10 mouse cellular contexts compared by ENCODE assay signal in genomic region chr5:134436782-134437458, GRCm38 (mm10). TPM values are rescaled to one million over a fixed set of nuclear protein-coding genes. Genes with fewer than 3 reads are reported as not detected.
DNase-seq lines count a peak whose midpoint lies in the region; ATAC-seq lines count a peak whose summit lies in the region.
"Had no signal": no experiment of that assay in that cellular context is flagged by ENCODE, and none has a peak within 500 bp of the region (broad histone marks: within the 10 kb centered on the region; RNA-seq: fewer than 3 reads in every experiment).

No protein-coding gene starts in this region.

- no peak for DNase-seq in kidney, adult 9 months
- DNase-seq in midbrain, embryonic 14.5 days, result no peak
- DNase-seq in right cerebral cortex, adult 2 months (ENCODE audit: low spot score in 2 of 2), result no peak
- DNase-seq in testis, postnatal 14 days (ENCODE audit: low spot score), result no peak

- H3K4me2 ChIP-seq in forebrain, embryonic 12.5 days, result no peak overlapping the region
- no peak overlapping the region for H3K4me2 ChIP-seq in forebrain, embryonic 16.5 days (ENCODE audit: low read length)
- H3K4me2 ChIP-seq in kidney, embryonic 15.5 days, result no peak overlapping the region
- no peak overlapping the region for H3K4me2 ChIP-seq in midbrain, embryonic 14.5 days (ENCODE audit: low read length)

- no peak overlapping the region for H3K9ac ChIP-seq in forebrain, embryonic 12.5 days
- H3K9ac ChIP-seq in forebrain, embryonic 16.5 days (replicated peaks; ENCODE audit: low read depth, low read length), result no peak overlapping the region
- H3K9ac ChIP-seq in kidney, embryonic 15.5 days, result no peak overlapping the region
- no peak overlapping the region for H3K9ac ChIP-seq in midbrain, embryonic 14.5 days (replicated peaks; ENCODE audit: low read length)

- H3K36me3 ChIP-seq in forebrain, embryonic 12.5 days (replicated peaks), result peaks cover 26% of the 10 kb centered on the region
- H3K36me3 ChIP-seq in forebrain, embryonic 16.5 days (ENCODE audit: control insufficient read depth, insufficient read depth), result no peaks in the 10 kb centered on the region
- peaks cover 11% of the 10 kb centered on the region for H3K36me3 ChIP-seq in kidney, embryonic 15.5 days
- peaks cover 5% of the 10 kb centered on the region for H3K36me3 ChIP-seq in midbrain, embryonic 14.5 days (ENCODE audit: control insufficient read depth, insufficient read depth, low read length)

- ATAC-seq in forebrain, embryonic 12.5 days (ENCODE audit: low FRiP score), result no peak
- ATAC-seq in forebrain, embryonic 16.5 days, result no peak
- no peak for ATAC-seq in kidney, embryonic 15.5 days (replicated peaks; ENCODE audit: low FRiP score)
- ATAC-seq in midbrain, embryonic 14.5 days (ENCODE audit: low FRiP score, low TSS enrichment), result no peak

- no peaks in the 10 kb centered on the region for H3K27me3 ChIP-seq in forebrain, embryonic 12.5 days
- H3K27me3 ChIP-seq in forebrain, embryonic 16.5 days (replicated peaks; ENCODE audit: control insufficient read depth, insufficient read depth, low read length), result no peaks in the 10 kb centered on the region
- H3K27me3 ChIP-seq in kidney, embryonic 15.5 days, result no peaks in the 10 kb centered on the region
- no peaks in the 10 kb centered on the region for H3K27me3 ChIP-seq in midbrain, embryonic 14.5 days (ENCODE audit: control insufficient read depth, insufficient read depth, low read length)

- peak overlapping the region; percentile 25; the same call in 1 of the 2 replicates for H3K27ac ChIP-seq in forebrain, embryonic 12.5 days
- H3K27ac ChIP-seq in forebrain, embryonic 16.5 days (ENCODE audit: low read length), result no peak overlapping the region
- peak overlapping the region; percentile 37; the same call in 1 of the 2 replicates for H3K27ac ChIP-seq in kidney, embryonic 15.5 days
- peak overlapping the region; percentile 92 for H3K27ac ChIP-seq in brown adipose tissue, adult 24 weeks (replicated peaks; ENCODE audit: low read depth, low read length)
- H3K27ac ChIP-seq in midbrain, embryonic 14.5 days (replicated peaks; ENCODE audit: low read depth, low read length), result peak overlapping the region; percentile 87
- H3K27ac ChIP-seq: left cerebral cortex, adult 2 months had no signal

- H3K4me3 ChIP-seq in forebrain, embryonic 12.5 days (replicated peaks), result no peak overlapping the region
- no peak overlapping the region for H3K4me3 ChIP-seq in forebrain, embryonic 16.5 days (replicated peaks; ENCODE audit: low read length)
- no peak overlapping the region for H3K4me3 ChIP-seq in kidney, embryonic 15.5 days (replicated peaks)
- H3K4me3 ChIP-seq in brown adipose tissue, adult 24 weeks (ENCODE audit: insufficient read depth, low read depth, low read length), result no peak overlapping the region
- H3K4me3 ChIP-seq in midbrain, embryonic 14.5 days (replicated peaks; ENCODE audit: low read depth, low read length), result no peak overlapping the region
- H3K4me3 ChIP-seq: erythroblast, embryonic 14.5 days; left cerebral cortex, adult 2 months had no signal

- 92% methylated on average over 13 of the region's 13 CpGs for WGBS in forebrain, embryonic 12.5 days
- 89% methylated on average over 13 of the region's 13 CpGs for WGBS in forebrain, embryonic 16.5 days
- WGBS in kidney, embryonic 15.5 days, result 87% methylated on average over 13 of the region's 13 CpGs
- 81% methylated on average over 13 of the region's 13 CpGs for WGBS in midbrain, embryonic 14.5 days

- peaks cover 26% of the 10 kb centered on the region for H3K4me1 ChIP-seq in forebrain, embryonic 12.5 days
- peaks cover 12% of the 10 kb centered on the region; the same call in 1 of the 2 replicates for H3K4me1 ChIP-seq in forebrain, embryonic 16.5 days (replicated peaks; ENCODE audit: control insufficient read depth, insufficient read depth, low read length)
- H3K4me1 ChIP-seq in kidney, embryonic 15.5 days, result peaks cover 57% of the 10 kb centered on the region
- peaks cover 32% of the 10 kb centered on the region for H3K4me1 ChIP-seq in brown adipose tissue, adult 24 weeks (ENCODE audit: control insufficient read depth, insufficient read depth, insufficient read length, low read length)
- peaks cover 21% of the 10 kb centered on the region for H3K4me1 ChIP-seq in midbrain, embryonic 14.5 days (ENCODE audit: control insufficient read depth, insufficient read depth, low read length)

- 0 out of 2 replicates have a peak, but pooled peaks cover 4% of the 10 kb centered on the region for H3K9me3 ChIP-seq in forebrain, embryonic 12.5 days
- H3K9me3 ChIP-seq in forebrain, embryonic 16.5 days (ENCODE audit: control insufficient read depth, low read length), result no peaks in the 10 kb centered on the region
- H3K9me3 ChIP-seq in kidney, embryonic 15.5 days (replicated peaks), result no peaks in the 10 kb centered on the region
- no peaks in the 10 kb centered on the region for H3K9me3 ChIP-seq in midbrain, embryonic 14.5 days (ENCODE audit: control insufficient read depth, low read length)

RNA-seq across cellular contexts. Expression of gene Gtf2ird1, which starts 19.6 kb away (rescaled TPM):
- polyA plus RNA-seq in forebrain, embryonic 12.5 days (2016; fragmentation: Nextera tagmentation; extraction: Ambion mirVana), result 111 and 112 TPM in 2 replicates
- polyA plus RNA-seq in forebrain, embryonic 16.5 days (2015; fragmentation: Nextera tagmentation; extraction: Ambion mirVana), result 83.9 and 96.6 TPM in 2 replicates
- 77.5 and 84.3 TPM in 2 replicates for polyA plus RNA-seq in kidney, embryonic 15.5 days (2015; fragmentation: Nextera tagmentation; extraction: Ambion mirVana)
- polyA plus RNA-seq in brown adipose tissue, adult 24 weeks (2012; ENCODE audit: insufficient read depth, insufficient read length, missing spikeins), result 37.9 and 80.1 TPM in 2 replicates
- 75.1 and 75.5 TPM in 2 replicates for polyA plus RNA-seq in midbrain, embryonic 14.5 days (2014; fragmentation: Nextera tagmentation; extraction: Ambion mirVana)
